Comparison of ENCODE assay signal across 9 mouse cellular contexts in genomic region chr15:79504707-79505452, GRCm38 (mm10). TPM values are rescaled to one million over a fixed set of nuclear protein-coding genes. Genes with fewer than 3 reads are reported as not detected.
DNase-seq lines count a peak whose midpoint lies in the region; ATAC-seq lines count a peak whose summit lies in the region.
"Had no signal": no experiment of that assay in that cellular context is flagged by ENCODE, and none has a peak within 500 bp of the region (broad histone marks: within the 10 kb centered on the region; RNA-seq: fewer than 3 reads in every experiment).

Kcnj4 (minus strand) TSS chr15:79505241.

- H3K27me3 ChIP-seq in heart, embryonic 15.5 days = peaks cover 84% of the 10 kb centered on the region
- H3K27me3 ChIP-seq in hindbrain, embryonic 11.5 days (ENCODE audit: control insufficient read depth, insufficient read depth, low read length) = peaks cover 66% of the 10 kb centered on the region
- peaks cover 100% of the 10 kb centered on the region for H3K27me3 ChIP-seq in liver, embryonic 13.5 days

- 0 out of 2 replicates have a peak, but pooled peaks have one; percentile 9 for ATAC-seq in heart, embryonic 15.5 days (replicated peaks; ENCODE audit: insufficient number of reproducible peaks, insufficient read depth, low FRiP score, low read depth)
- peak; percentile 25; the same call in 1 of the 2 replicates for ATAC-seq in hindbrain, embryonic 11.5 days (ENCODE audit: low FRiP score)
- no peak for ATAC-seq in liver, embryonic 13.5 days (ENCODE audit: low read depth)
- no peak for ATAC-seq in monocyte, adult 5-6 weeks (replicated peaks; ENCODE audit: insufficient number of reproducible peaks, low FRiP score, low TSS enrichment, poor library complexity, severe bottlenecking)

- H3K9ac ChIP-seq in heart, embryonic 15.5 days = peak within 1 kb of the TSS; percentile 67
- peak within 1 kb of the TSS; percentile 42 for H3K9ac ChIP-seq in hindbrain, embryonic 11.5 days (ENCODE audit: low read depth, low read length)
- peak within 1 kb of the TSS; percentile 43 for H3K9ac ChIP-seq in liver, embryonic 13.5 days

- WGBS in heart, embryonic 15.5 days = 2% methylated on average over 59 of the region's 60 CpGs
- under 1% methylated on average over 59 of the region's 60 CpGs for WGBS in hindbrain, embryonic 11.5 days
- 3% methylated on average over 60 of the region's 60 CpGs for WGBS in liver, embryonic 13.5 days (ENCODE audit: insufficient replicate concordance)

- no peaks in the 10 kb centered on the region for H3K36me3 ChIP-seq in heart, embryonic 15.5 days
- H3K36me3 ChIP-seq in hindbrain, embryonic 11.5 days (ENCODE audit: control insufficient read depth, insufficient read depth, low read length) = no peaks in the 10 kb centered on the region
- H3K36me3 ChIP-seq in liver, embryonic 13.5 days = no peaks in the 10 kb centered on the region

- H3K4me1 ChIP-seq in heart, embryonic 15.5 days (replicated peaks) = peaks cover 46% of the 10 kb centered on the region
- H3K4me1 ChIP-seq in hindbrain, embryonic 11.5 days (replicated peaks; ENCODE audit: control insufficient read depth, insufficient read depth, low read length) = peaks cover 7% of the 10 kb centered on the region
- H3K4me1 ChIP-seq in liver, embryonic 13.5 days (replicated peaks) = peaks cover 16% of the 10 kb centered on the region

- no peaks in the 10 kb centered on the region for H3K9me3 ChIP-seq in heart, embryonic 15.5 days (replicated peaks)
- H3K9me3 ChIP-seq in hindbrain, embryonic 11.5 days (ENCODE audit: control insufficient read depth, low read length) = no peaks in the 10 kb centered on the region
- H3K9me3 ChIP-seq in liver, embryonic 13.5 days (replicated peaks) = no peaks in the 10 kb centered on the region

- peak within 1 kb of the TSS; percentile 96 for H3K4me2 ChIP-seq in heart, embryonic 15.5 days
- peak within 1 kb of the TSS; percentile 99 for H3K4me2 ChIP-seq in hindbrain, embryonic 11.5 days (replicated peaks; ENCODE audit: low read depth, low read length)
- peak within 1 kb of the TSS; percentile 68 for H3K4me2 ChIP-seq in liver, embryonic 13.5 days

- H3K4me3 ChIP-seq in heart, embryonic 15.5 days = peak within 1 kb of the TSS; percentile 63
- peak within 1 kb of the TSS; percentile 57 for H3K4me3 ChIP-seq in hindbrain, embryonic 11.5 days (ENCODE audit: low read depth, low read length)
- H3K4me3 ChIP-seq in liver, embryonic 13.5 days (replicated peaks) = peak within 1 kb of the TSS; percentile 54

- no peak within 1 kb of the TSS for H3K27ac ChIP-seq in heart, embryonic 15.5 days
- H3K27ac ChIP-seq in hindbrain, embryonic 11.5 days (ENCODE audit: low read depth, low read length) = no peak within 1 kb of the TSS
- no peak within 1 kb of the TSS for H3K27ac ChIP-seq in liver, embryonic 13.5 days

- DNase-seq in heart, adult 11 months = no peak
- peak; percentile 38 for DNase-seq in Muller cell, postnatal 12 days (ENCODE audit: inconsistent ontology term)
- peak; percentile 59 for DNase-seq in hindbrain, embryonic 11.5 days (ENCODE audit: low spot score)
- DNase-seq in liver, embryonic 13.5 days = no peak
- DNase-seq in urinary bladder, postnatal 10 days (ENCODE audit: low spot score) = no peak
- no peak for DNase-seq in spleen, postnatal 36 days (ENCODE audit: low spot score in 2 of 2)

RNA-seq across cellular contexts. Expression of gene Kcnj4, which starts in this region (rescaled TPM):
- 0.20 and 0.34 TPM in 2 replicates for polyA plus RNA-seq in heart, embryonic 15.5 days (2015; fragmentation: Nextera tagmentation; extraction: Ambion mirVana)
- not detected in 2 replicates for polyA plus RNA-seq in hindbrain, embryonic 11.5 days (2014; fragmentation: Nextera tagmentation; extraction: Ambion mirVana)
- polyA plus RNA-seq in liver, embryonic 13.5 days (2015; fragmentation: Nextera tagmentation; extraction: Ambion mirVana) = not detected in 2 replicates
- total RNA-seq in monocyte, adult 5-6 weeks (2017) = not detected in 3 replicates
- total RNA-seq: MEL had no signal

Comparison
In these comparisons a context has a peak if more than half of its experiments do, and no peak if none do; other contexts are left out.
1. Peak in ATAC-seq, H3K4me3 ChIP-seq, H3K9ac ChIP-seq and H3K4me2 ChIP-seq in heart, embryonic 15.5 days; RNA of the gene not detected or under 1 TPM.
2. Peak in DNase-seq, ATAC-seq, H3K4me3 ChIP-seq, H3K9ac ChIP-seq and H3K4me2 ChIP-seq in hindbrain, embryonic 11.5 days; RNA of the gene not detected or under 1 TPM.